Mouse (Mus musculus): ENCODE results near the gene Gm14698. TPM values are rescaled to one million over a fixed set of nuclear protein-coding genes. Genes with fewer than 3 reads are reported as not detected.
"Not testable (repeated sequence)": the region's sequence is repeated elsewhere in the genome, so short reads cannot be mapped to it uniquely, and the experiment has no call there.

Gene Gm14698
- total RNA-seq (2021), result 1 to 10 TPM; 1.9 to 3.9 TPM
- long read RNA-seq, experiment 1, full-length matches to known transcripts, result 13 of 13 reads
- long read RNA-seq, experiment 1, partial matches to known transcripts, result 0 of 13 reads
- long read RNA-seq, experiment 1, other reads (novel, unspliced or antisense), result 0 of 13 reads
- long read RNA-seq, experiment 2, full-length matches to known transcripts, result 17 of 17 reads
- long read RNA-seq, experiment 2, partial matches to known transcripts, result 0 of 17 reads
- long read RNA-seq, experiment 2, other reads (novel, unspliced or antisense), result 0 of 17 reads

DNA sequence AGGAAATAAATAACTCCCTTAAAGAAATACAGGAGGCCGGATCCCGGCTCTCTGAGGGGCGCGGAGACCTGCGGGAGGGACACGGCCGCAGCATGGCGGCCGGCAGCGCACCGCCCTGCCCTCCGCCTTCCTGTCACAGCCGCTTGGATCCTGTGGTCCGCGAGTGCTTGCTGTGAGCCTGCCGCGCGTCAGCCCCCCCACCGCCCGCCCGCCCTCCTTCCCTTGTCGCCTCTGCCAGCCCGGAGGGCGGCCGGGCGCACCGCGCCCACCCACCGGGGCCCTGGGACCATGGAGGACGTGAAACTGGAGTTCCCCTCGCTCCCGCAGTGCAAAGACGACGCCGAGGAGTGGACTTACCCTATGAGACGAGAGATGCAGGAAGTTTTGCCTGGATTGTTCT lies at the start of gene Gm14698:
Gm14698 (plus strand) TSS at position 35 of the 400 bp plus-strand sequence.
- DNase-seq; intact Hi-C loops (cut with DNase I; ENCODE audit: low total_unique reads): not testable (repeated sequence)

DNA sequence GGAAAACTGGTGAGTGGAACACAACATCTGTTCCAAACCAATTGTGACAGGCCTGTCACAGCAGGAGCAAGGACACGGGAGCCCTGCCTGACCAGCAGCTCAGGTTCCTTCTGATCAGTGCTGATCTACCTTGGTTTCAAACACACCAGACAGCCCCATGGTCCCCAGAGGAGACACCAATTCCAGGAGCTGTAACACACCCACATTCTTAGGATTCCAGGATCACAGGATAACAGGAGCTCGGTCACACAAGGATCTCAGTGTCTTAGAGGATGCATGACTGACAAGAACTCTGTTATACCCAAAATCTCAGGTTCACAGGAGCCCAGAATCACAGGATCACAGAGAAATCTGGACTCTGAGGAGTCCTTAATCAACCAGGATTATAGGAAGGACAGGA lies 444 bp upstream of the Gm14698 start:
- DNase-seq; intact Hi-C loops (cut with DNase I; ENCODE audit: low total_unique reads): not testable (repeated sequence)

DNA sequence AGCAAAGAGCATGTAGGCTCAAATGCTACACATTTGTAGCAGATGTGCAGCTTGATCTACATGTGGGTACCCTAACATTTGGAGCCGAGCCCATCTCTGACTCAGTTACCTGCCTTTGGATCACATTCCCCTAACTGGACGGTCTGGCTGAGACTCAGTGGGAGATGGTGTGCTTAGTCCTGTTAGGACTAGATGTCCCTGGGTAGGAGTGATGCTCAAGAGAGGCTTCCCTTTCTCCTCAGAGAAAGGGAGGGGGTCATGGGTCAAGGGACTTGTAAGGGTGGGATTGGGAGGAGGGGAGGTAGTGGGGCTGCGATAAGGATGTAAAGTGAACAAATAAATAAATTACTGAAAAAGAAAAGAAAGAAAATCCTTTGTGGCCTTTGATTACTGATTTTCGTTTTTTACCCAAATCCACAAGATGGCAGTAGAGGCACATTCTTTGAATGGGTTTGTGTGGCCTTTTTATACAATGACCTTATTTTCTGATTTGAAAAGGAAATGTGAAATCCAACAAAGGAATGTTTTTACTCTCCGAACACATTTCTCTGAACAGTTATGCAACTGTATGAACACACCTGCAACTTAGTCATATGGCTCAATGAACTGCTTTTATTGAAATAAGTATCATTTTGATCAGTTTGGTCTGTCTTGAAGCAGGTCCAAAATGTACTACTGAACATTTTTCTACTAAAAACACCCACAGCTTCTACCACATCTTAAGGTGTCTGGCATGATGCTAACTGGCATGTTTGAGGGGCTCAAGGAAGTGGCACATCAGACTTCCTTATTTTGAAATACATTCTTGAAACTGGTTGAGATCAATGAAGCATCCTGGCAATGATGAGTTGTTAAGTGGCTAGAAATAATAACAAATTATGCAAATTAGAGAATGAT lies 18.9 kb downstream of the Gm14698 start:
- intact Hi-C loops (cut with DNase I; ENCODE audit: low total_unique reads), result no loop called here
- DNase-seq, result no peak

DNA sequence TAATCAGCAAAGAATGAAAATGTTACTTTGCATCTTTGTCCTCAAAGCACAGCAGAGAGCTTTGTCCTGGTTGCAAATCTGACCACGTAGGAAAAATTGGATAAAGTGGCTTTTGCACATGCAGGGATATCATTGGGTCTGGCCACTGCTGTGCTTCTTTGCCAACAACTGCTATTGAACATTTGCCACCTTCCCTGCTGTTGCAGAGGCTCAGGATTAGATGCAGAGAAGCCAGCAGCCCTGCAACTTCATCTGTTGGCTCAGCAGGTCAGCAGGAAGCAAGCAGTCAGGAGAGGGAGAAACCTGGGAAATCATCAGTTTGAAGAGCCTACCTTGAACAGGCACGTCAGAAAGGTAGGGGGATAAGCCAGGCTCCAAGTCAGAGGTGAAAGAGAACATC lies 44.3 kb downstream of the Gm14698 start:
- DNase-seq, result no peak
- intact Hi-C loops (cut with DNase I; ENCODE audit: low total_unique reads), result no loop called here

Other genes with a start within 250 kb of the Gm14698 start
- 10 to 100 TPM; 12.4 to 12.5 TPM for gene Fmr1, start 142.6 kb upstream of the Gm14698 start, total RNA-seq (2021)
- not detected for gene Fmr1nb, start 59.3 kb upstream of the Gm14698 start, total RNA-seq (2021)
- gene Gm6812, start 72.0 kb downstream of the Gm14698 start, total RNA-seq (2021), result not detected

All from gastrocnemius, postnatal 14 days (tissue).